Mouse (Mus musculus) kidney, postnatal 36 days (tissue): Measurements from ENCODE around the gene 2900026A02Rik.

Experiments used
- DNase-seq, 2 experiments: peaks; one replicate each; pipeline ENCODE4 v3.0.0; 2021 to 2022; ENCODE audit warnings: mixed read lengths in 2 of 2

The 2900026A02Rik gene

GRCm38 (mm10) chr5:113174916-113175692 lies 45.9 kb downstream of the 2900026A02Rik start:
- peak in 1 of 2 experiments; percentile 75 for DNase-seq

- peak; percentile 63 to 83 for DNase-seq
These were observed 47.7 kb downstream of the 2900026A02Rik start for GRCm38 (mm10) chr5:113173318-113173717.

- DNase-seq: no peak
These were observed 49.0 kb downstream of the 2900026A02Rik start for GRCm38 (mm10) chr5:113171968-113172578.

- DNase-seq: peak in 1 of 2 experiments; percentile 70
These were observed 50.8 kb downstream of the 2900026A02Rik start for GRCm38 (mm10) chr5:113170064-113170754.

- peak; percentile 28 to 79 for DNase-seq
These were observed 53.3 kb downstream of the 2900026A02Rik start for GRCm38 (mm10) chr5:113167733-113168132.

- peak in 1 of 2 experiments; percentile 56 for DNase-seq
These were observed 55.6 kb downstream of the 2900026A02Rik start for GRCm38 (mm10) chr5:113165481-113165880.

- DNase-seq: peak; percentile 76 to 82
These were observed 56.1 kb downstream of the 2900026A02Rik start for GRCm38 (mm10) chr5:113164873-113165441.

- no peak for DNase-seq
These were observed 56.6 kb downstream of the 2900026A02Rik start for GRCm38 (mm10) chr5:113164448-113164847.

GRCm38 (mm10) chr5:113163116-113163515 lies 57.9 kb downstream of the 2900026A02Rik start:
- peak in 1 of 2 experiments; percentile 34 for DNase-seq

GRCm38 (mm10) chr5:113162699-113163098 lies 58.3 kb downstream of the 2900026A02Rik start:
- no peak for DNase-seq

GRCm38 (mm10) chr5:113161576-113161975 lies 59.5 kb downstream of the 2900026A02Rik start:
- DNase-seq: no peak

GRCm38 (mm10) chr5:113160320-113160719 lies 60.7 kb downstream of the 2900026A02Rik start:
- DNase-seq: no peak

GRCm38 (mm10) chr5:113158759-113159355 lies 62.2 kb downstream of the 2900026A02Rik start:
- no peak for DNase-seq

GRCm38 (mm10) chr5:113157588-113157987 lies 63.4 kb downstream of the 2900026A02Rik start:
- DNase-seq: no peak

- no peak for DNase-seq
These were observed 64.0 kb downstream of the 2900026A02Rik start for GRCm38 (mm10) chr5:113157006-113157405.

GRCm38 (mm10) chr5:113155133-113155532 lies 65.9 kb downstream of the 2900026A02Rik start:
- DNase-seq: peak; percentile 74 to 88

GRCm38 (mm10) chr5:113154441-113154840 lies 66.6 kb downstream of the 2900026A02Rik start:
- DNase-seq: no peak

- DNase-seq: no peak
These were observed 67.6 kb downstream of the 2900026A02Rik start for GRCm38 (mm10) chr5:113153508-113153830.

- DNase-seq: peak; percentile 79 to 89
These were observed 68.2 kb downstream of the 2900026A02Rik start for GRCm38 (mm10) chr5:113152663-113153507.

- DNase-seq: peak; percentile 44 to 73
These were observed 69.4 kb downstream of the 2900026A02Rik start for GRCm38 (mm10) chr5:113151554-113152103.

- no peak for DNase-seq
These were observed 70.0 kb downstream of the 2900026A02Rik start for GRCm38 (mm10) chr5:113150871-113151553.
